Mouse (Mus musculus) layer of hippocampus, adult 8-10 months (tissue): ENCODE measurements around the gene Lep. TPM values are rescaled to one million over a fixed set of nuclear protein-coding genes. Genes with fewer than 3 reads are reported as not detected.

Experiments used
- DNase-seq, 2 experiments: peaks; one replicate each; pipeline ENCODE4 v3.0.0; 2022; ENCODE audit warnings: low spot score in 2 of 2
- total RNA-seq, 4 experiments: library from RNA; stranded (reverse); gene quantifications; 2 replicates each; pipeline ENCODE4 v1.2.4; 2022

Gene Lep
- total RNA-seq, 4 experiments from 2014 or later = not detected

- DNase-seq = no peak
Measured at GRCm38 (mm10) chr6:29044029-29044428, 16.0 kb upstream of the Lep start.

DNA sequence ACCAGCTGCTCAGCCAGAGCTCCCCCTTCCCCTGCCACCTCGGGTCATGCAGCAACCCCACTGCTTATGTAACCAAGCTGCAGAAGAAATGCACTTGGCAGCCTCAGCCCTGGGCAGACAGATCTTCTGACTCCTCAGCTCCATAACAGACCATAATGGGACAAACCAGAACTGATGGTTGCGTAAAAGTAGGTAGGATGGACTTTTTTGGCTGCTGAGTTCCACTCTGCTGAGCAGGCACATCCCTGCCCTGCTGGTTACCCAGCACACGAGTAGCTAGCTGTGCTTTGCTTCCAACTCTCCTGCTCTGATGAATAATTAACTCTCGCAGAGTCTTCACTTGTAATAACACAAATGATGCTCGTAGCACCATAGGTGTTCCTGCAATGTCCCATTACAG is 10.1 kb upstream of the Lep start:
- DNase-seq = no peak

GRCm38 (mm10) chr6:29052188-29052587 is 7.8 kb upstream of the Lep start:
- DNase-seq = no peak

DNA sequence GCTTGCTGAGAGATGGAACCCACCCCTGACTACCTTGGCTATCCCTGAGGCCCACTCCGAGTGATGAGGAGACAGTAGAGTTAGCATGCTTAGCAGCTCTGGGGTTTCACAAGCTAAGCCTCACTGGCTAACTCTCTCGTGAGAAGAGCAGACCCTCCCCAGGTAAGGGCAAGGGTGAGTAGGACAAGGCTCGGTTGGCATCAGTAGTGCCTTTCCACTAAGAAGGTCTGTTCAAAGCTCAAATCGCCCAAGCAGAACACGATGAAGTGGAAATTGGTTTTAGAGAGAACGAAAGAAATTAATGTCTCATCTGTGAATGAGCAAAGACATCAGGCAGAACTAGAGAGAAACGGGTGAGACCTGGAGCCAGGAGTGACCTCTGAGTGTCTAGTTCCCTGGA is 6.8 kb upstream of the Lep start:
- DNase-seq = no peak

- no peak for DNase-seq
Measured at GRCm38 (mm10) chr6:29056377-29056776, 3.6 kb upstream of the Lep start.

- DNase-seq = no peak
Measured at GRCm38 (mm10) chr6:29066389-29066790, 6.4 kb downstream of the Lep start.

DNA sequence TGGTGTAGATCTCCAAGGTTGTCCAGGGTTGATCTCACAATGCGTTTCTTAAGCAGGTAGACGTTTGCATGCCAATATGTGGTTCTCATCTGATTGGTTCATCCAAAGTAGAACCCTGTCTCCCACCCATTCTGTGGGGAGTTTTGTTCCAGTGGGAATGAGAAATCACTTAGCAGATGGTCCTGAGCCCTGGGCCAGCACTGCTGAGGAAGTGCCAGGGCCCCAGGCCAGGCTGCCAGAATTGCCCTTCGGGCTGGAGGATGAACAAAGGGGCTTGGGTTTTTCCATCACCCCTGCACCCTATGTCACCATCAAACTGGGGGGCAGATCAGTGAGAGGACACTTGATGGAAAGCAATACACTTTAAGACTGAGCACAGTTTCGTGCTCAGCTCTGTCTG is 12.2 kb downstream of the Lep start:
- no peak for DNase-seq

DNA sequence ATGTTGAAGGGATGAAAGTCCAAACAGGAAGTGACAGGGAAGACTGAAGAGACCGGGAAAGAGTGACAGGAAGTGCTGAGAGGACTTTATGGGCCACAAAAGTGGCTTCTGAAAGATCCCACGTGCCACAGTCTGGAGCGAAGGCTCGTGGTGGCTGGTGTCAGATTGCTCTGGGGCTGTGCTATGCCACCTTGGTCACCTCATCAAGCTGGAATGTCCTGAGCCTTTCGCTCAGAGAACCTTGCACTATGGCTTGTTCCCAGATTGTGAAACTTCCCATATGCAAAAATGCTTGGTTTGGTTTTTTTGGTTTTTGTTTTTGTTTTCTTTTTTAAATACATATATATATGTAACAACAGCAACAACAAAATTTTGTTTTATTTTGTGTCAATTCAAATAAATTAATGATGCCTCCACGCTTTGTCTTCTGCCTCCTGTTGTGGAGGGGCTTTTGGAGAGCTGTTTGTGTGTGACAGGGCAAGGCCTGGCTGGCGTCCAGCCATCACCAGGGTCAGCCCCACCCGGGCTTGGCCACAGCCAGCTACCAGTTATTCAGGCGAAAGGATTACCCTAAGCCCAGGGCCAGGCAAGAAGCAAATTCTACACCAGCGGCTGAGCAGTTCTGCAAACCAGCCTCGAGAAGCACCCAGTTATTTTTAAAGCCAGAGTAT is 13.6 kb downstream of the Lep start:
- DNase-seq = no peak

DNA sequence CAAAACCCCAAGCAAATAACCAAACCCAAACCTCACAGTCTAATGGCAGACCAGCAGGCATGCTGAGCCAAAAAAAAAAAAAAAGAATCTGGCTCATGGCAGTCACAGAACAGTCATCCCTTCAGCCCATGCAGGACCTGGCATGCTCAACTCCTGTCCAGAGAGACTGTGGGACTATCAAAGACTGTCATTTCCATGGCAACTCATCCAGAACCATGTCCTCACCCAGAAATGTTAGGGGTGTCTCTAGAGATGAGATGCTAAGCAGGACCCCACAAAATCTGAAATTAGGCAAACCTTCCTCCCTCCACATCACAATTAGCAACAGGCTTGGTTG is 14.1 kb downstream of the Lep start:
- DNase-seq = no peak

GRCm38 (mm10) chr6:29079291-29079690 is 19.3 kb downstream of the Lep start:
- DNase-seq = peak; percentile 70 to 73

GRCm38 (mm10) chr6:29081826-29082363 is 21.9 kb downstream of the Lep start:
- DNase-seq = no peak

DNA sequence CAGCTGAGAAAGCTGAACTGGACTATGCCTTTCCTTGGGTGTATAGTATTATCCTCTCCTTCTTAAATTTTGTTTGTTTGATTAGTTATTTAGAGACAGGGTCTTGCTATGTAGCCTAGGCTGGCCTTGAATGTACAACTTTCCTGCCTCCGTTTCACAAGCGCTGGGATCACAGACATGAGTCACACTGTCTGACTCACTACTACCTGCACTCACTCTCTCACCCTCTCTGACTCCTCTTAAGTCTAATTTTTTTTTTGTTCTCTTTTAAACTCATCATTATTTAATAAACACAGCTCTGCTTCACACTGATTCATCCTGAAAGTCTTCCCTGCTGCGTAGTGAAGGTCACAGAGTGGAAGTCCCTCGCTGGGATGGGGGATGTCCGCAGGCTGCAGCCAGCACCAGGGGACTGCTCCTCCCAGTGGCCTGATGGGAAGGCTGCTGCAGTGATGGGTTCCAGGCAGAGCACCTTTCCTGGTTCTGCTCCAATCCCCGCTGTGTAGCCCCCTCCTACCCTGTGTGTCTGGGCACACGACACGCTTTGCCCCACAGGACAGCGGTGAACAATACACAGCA is 22.8 kb downstream of the Lep start:
- DNase-seq = no peak

- no peak for DNase-seq
Measured at GRCm38 (mm10) chr6:29084401-29084800, 24.4 kb downstream of the Lep start.

- no peak for DNase-seq
Measured at GRCm38 (mm10) chr6:29087921-29088709, 28.1 kb downstream of the Lep start.

- DNase-seq = no peak
Measured at GRCm38 (mm10) chr6:29092234-29092633, 32.2 kb downstream of the Lep start.

GRCm38 (mm10) chr6:29092904-29093303 is 32.9 kb downstream of the Lep start:
- DNase-seq = no peak

GRCm38 (mm10) chr6:29099536-29100170 is 39.6 kb downstream of the Lep start:
- DNase-seq = peak; percentile 17 to 38

GRCm38 (mm10) chr6:29100423-29100822 is 40.4 kb downstream of the Lep start:
- DNase-seq = peak; percentile 38 to 42

- peak; percentile 62 to 64 for DNase-seq
Measured at GRCm38 (mm10) chr6:29101248-29101864, 41.3 kb downstream of the Lep start.

DNA sequence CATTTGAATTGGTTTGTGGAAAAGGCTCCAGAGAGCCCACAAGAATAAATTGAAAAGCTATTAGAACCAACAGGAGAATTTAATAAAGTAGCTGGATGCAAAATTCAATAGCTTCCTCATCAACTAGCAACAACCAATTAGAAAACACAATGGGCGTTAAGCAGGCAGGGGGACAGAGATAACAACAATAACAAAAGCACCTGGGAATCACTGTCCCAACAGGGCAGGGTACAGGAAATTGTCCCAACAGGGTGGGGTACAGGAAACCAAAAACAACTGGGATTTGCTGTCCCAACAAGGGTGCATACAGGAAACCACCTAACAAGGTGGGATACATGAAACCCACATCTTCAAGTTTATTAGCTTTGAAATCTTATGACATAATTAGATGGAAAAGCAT is 48.4 kb downstream of the Lep start:
- no peak for DNase-seq

DNA sequence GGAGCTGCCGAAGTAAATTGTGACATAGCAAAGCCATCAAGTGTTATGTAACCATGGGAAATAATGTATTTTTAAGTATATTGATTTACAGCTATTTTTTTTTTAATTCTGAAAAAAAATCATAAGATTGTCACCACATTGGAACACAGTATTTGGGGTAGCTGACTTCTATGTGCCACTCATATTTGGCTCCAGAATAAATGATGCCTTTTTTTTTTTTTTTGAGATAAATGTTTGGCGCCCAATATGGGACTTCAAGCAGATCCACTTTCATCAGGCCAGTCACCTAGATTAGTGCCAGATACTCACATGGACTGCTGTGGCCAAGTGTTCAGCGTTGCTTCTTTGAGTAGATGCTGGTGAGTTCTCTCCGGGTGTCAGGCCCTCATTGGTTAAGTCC is 51.5 kb downstream of the Lep start:
- DNase-seq = no peak

GRCm38 (mm10) chr6:29115756-29116155 is 55.7 kb downstream of the Lep start:
- DNase-seq = no peak
